Mouse (Mus musculus) limb, embryonic 15.5 days (tissue): ENCODE data around the gene Mprip. TPM values are rescaled to one million over a fixed set of nuclear protein-coding genes. Genes with fewer than 3 reads are reported as not detected.

ENCODE experiments used
- ATAC-seq: fragments of 200-750 bp; cut with Nextera tagmentation; 2 replicates; pipeline ENCODE4 v1.8.0; 2017; ENCODE audit warnings: low read depth, moderate TSS enrichment; ENCODE audit not compliant: insufficient number of reproducible peaks, low FRiP score, low TSS enrichment
- H3K27ac ChIP-seq: fragments of 300-500 bp; sonication (generic); 2 replicates; pipeline ENCODE4 v1.5.1; 2015; ENCODE audit warnings: moderate library complexity, mild to moderate bottlenecking, inconsistent platforms
- H3K27me3 ChIP-seq: fragments of 300-500 bp; sonication (generic); 2 replicates; pipeline ENCODE4 v1.6.1; 2015; ENCODE audit warnings: inconsistent platforms
- H3K36me3 ChIP-seq: fragments of 300-500 bp; sonication (generic); 2 replicates; pipeline ENCODE4 v1.6.1; 2015; ENCODE audit warnings: inconsistent platforms
- H3K4me1 ChIP-seq: fragments of 300-500 bp; sonication (generic); 2 replicates; pipeline ENCODE4 v1.6.1; 2015; ENCODE audit warnings: inconsistent platforms
- H3K4me2 ChIP-seq: fragments of 300-500 bp; sonication (generic); 2 replicates; pipeline ENCODE4 v1.6.1; 2015; ENCODE audit warnings: mild to moderate bottlenecking, inconsistent platforms
- H3K4me3 ChIP-seq: fragments of 300-500 bp; sonication (generic); 2 replicates; pipeline ENCODE4 v1.5.1; 2015; ENCODE audit warnings: mild to moderate bottlenecking, inconsistent platforms
- H3K9ac ChIP-seq: fragments of 300-500 bp; sonication (generic); 2 replicates; pipeline ENCODE4 v1.6.1; 2015; ENCODE audit warnings: inconsistent platforms
- H3K9me3 ChIP-seq: fragments of 300-500 bp; sonication (generic); 2 replicates; pipeline ENCODE4 v1.6.1; 2016; ENCODE audit warnings: inconsistent platforms
- WGBS: fragments of 180-500 bp; shearing (Covaris S2); methylation state at CpG from one replicate; pipeline ENCODE4 v1.1.7; 2015; 5-methylcytosine and 5-hydroxymethylcytosine counted together
- polyA plus RNA-seq: library from polyadenylated mRNA; unstranded; fragments of >200 nt; fragmentation: Nextera tagmentation; extraction: Ambion mirVana; gene quantifications from 2 replicates; pipeline ENCODE4 v1.2.1, GENCODE M21; 2015

Mprip gene
- polyA plus RNA-seq, 1 experiment from 2014 or later, result 55.4 TPM

DNA sequence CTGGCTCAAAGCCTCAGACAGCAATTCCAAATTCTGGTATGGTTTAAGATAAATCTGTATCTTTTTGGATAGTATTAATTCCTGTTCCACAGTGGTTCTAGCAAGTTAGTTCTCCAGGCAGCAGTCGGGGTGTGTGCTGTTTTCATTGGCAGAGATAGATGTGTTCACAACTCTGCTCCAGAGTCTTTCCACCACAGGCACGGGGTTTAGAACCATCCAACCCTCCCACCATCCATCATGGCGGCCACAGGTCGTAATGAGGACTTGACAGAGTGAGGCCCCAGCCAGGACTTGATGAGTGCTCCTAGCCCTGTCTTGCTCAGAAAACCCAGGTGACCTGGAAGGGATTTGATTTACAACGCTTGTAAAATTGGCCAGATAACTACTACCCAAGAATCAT is 19.0 kb downstream of the Mprip start:
- H3K27ac ChIP-seq, result no peak overlapping the region
- ATAC-seq, result no peak
- no peak overlapping the region for H3K4me3 ChIP-seq
- no peaks in the 10 kb centered on the region for H3K4me1 ChIP-seq
- no peaks in the 10 kb centered on the region for H3K9me3 ChIP-seq
- H3K36me3 ChIP-seq, result peaks cover 3% of the 10 kb centered on the region; the same call in 1 of the 2 replicates
- no peaks in the 10 kb centered on the region for H3K27me3 ChIP-seq
- H3K9ac ChIP-seq, result no peak overlapping the region
- 65% methylated on average over 5 of the region's 5 CpGs for WGBS
- H3K4me2 ChIP-seq, result no peak overlapping the region

DNA sequence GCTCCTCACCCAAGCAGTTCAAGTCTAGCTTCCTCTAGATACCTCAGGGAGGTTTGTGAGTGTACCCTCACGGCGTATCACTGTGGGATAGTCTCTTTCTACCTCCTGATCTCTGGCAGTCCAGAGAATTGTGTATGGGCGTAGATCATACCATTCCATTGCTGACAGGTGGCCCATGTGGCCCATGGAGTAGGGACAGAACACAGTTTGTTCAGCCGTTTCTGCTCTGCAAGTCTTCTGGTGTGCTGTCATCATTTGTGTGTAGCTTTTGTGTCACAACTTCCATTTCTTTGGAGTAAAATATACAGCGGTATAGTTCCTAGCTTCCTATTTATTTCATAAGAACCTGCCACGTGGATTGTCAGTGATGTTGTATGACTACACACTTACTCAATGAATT is 23.9 kb downstream of the Mprip start:
- no peak for ATAC-seq
- Histone ChIP-seq H3K4me2 (no peak overlapping the region), H3K4me1 (no peaks in the 10 kb centered on the region), H3K4me3 (no peak overlapping the region), H3K9ac (no peak overlapping the region), H3K36me3 (peaks cover 3% of the 10 kb centered on the region; the same call in 1 of the 2 replicates), H3K27ac (no peak overlapping the region), H3K27me3 (no peaks in the 10 kb centered on the region), H3K9me3 (no peaks in the 10 kb centered on the region)
- WGBS, result 88% methylated on average over 6 of the region's 6 CpGs

DNA sequence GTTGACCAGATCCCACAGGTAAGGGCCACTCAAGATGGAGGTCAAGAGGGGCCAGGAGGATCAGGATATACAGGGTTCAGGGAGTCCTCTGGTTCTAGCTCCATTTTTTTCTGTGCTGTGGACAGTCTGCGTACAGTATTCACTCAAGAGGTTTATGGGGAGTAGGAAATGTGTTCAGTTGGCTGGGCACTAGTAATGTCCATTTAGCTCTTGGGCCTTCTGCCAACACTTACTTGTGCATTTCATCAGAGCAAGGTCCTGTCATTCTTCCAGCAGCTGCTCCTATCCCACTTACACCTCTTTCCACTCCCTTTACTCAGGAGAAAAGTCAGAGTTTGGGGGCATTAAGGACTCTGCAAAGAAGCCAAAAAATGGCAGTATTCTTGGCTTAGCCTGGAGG is 33.4 kb downstream of the Mprip start:
- no peak for ATAC-seq
- peaks cover 36% of the 10 kb centered on the region for H3K36me3 ChIP-seq
- no peak overlapping the region for H3K9ac ChIP-seq
- H3K27me3 ChIP-seq, result no peaks in the 10 kb centered on the region
- H3K9me3 ChIP-seq, result no peaks in the 10 kb centered on the region
- 81% methylated on average over 1 of the region's 1 CpGs for WGBS
- no peak overlapping the region for H3K27ac ChIP-seq
- H3K4me1 ChIP-seq, result peaks cover 9% of the 10 kb centered on the region; the same call in 1 of the 2 replicates
- no peak overlapping the region for H3K4me2 ChIP-seq
- H3K4me3 ChIP-seq, result no peak overlapping the region

DNA sequence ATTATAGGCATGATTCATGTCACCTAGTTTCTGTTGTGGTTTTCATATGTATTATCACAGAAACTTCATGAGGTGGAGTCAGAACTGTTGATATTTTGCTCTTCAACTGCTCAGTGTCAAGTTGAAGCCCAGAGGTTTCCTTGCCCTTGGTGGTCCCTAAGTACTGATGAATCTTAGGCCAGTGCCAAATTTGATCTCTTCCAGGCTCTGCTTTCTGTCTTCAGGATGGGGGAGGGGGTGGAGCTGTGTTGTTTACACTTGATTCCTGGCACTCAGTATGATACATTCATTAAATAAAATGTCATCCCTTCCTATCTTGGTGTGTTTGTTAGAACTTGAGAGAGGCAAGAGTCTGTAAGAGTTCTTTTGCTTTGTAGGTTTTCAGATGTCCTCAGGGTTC is 34.4 kb downstream of the Mprip start:
- ATAC-seq, result no peak
- H3K27me3 ChIP-seq, result no peaks in the 10 kb centered on the region
- H3K27ac ChIP-seq, result no peak overlapping the region

DNA sequence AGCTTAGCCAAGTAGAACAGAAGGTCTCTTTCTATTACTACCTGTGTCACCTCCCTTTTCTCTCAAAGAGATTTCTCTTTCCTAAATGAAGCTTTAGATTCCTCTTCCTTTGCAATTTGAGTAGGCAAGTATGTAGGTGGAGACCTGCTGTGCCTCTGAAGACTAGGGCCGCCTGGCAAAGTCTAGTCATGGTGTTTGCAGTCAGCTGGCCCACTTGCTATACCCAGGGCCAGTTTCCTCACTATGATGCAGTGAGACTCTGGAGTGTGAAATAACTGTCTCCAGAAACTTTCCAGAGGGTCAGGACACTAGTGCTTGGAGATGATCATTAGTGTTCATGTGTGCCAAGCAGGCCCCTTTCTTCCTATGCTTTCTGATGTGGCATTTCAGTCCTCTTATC is 36.5 kb downstream of the Mprip start:
- peaks cover 9% of the 10 kb centered on the region; the same call in 1 of the 2 replicates for H3K4me1 ChIP-seq
- H3K27me3 ChIP-seq, result no peaks in the 10 kb centered on the region
- H3K9me3 ChIP-seq, result no peaks in the 10 kb centered on the region
- H3K4me2 ChIP-seq, result no peak overlapping the region
- H3K9ac ChIP-seq, result no peak overlapping the region
- WGBS, result 70% methylated on average over 1 of the region's 1 CpGs
- H3K27ac ChIP-seq, result no peak overlapping the region
- peaks cover 57% of the 10 kb centered on the region for H3K36me3 ChIP-seq
- H3K4me3 ChIP-seq, result no peak overlapping the region
- no peak for ATAC-seq

More for the DNA sequence above, 34.4 kb downstream of the Mprip start:
- Histone ChIP-seq H3K9ac (no peak overlapping the region), H3K4me2 (no peak overlapping the region), H3K36me3 (peaks cover 45% of the 10 kb centered on the region), H3K9me3 (no peaks in the 10 kb centered on the region), H3K4me1 (peaks cover 9% of the 10 kb centered on the region; the same call in 1 of the 2 replicates), H3K4me3 (no peak overlapping the region)

DNA sequence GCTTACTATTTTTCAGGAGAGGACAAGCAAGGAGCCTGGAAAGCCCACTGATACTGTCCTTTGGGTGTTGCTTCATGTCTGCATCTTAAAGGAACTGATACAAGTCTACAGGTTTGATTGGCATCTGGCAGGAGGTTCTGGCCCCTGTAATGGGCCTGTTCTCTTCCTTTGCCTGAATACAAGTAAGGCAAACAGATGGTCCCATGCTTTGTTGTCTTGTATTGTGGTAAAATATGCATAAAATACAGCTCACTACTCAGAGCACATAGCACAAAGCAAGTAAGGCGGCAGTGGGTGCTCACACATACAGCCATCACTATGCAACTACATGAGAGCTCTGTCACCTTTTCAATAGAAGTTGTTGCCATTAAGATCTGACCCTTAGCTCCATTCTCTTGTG is 39.7 kb downstream of the Mprip start:
- H3K27me3 ChIP-seq, result no peaks in the 10 kb centered on the region
- WGBS, result 94% methylated on average over 1 of the region's 1 CpGs
- H3K9me3 ChIP-seq, result no peaks in the 10 kb centered on the region
- no peak overlapping the region for H3K4me3 ChIP-seq
- H3K4me1 ChIP-seq, result no peaks in the 10 kb centered on the region
- no peak overlapping the region for H3K27ac ChIP-seq
- H3K9ac ChIP-seq, result no peak overlapping the region
- no peak overlapping the region for H3K4me2 ChIP-seq
- ATAC-seq, result no peak
- peaks cover 54% of the 10 kb centered on the region for H3K36me3 ChIP-seq

DNA sequence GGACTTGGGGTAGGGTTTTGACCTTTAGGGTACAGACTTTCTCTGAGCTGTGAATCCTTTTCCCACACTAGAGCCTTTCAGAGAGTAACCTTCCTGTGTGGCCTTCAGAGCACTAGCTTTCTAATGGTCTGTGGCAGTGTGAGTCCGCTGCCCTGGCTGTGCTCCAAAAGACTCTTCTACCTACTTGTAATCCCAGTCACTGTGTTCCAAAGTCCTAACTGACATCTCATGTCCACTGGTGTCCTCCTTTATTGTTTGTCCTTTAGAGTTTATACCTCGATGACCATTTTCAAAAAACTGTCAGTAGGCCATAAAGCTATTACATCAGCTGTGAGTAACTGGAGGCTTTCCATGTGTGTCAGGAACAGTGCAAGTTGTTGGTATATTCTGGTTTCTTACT is 44.0 kb downstream of the Mprip start:
- ATAC-seq, result no peak
- no peak overlapping the region for H3K4me3 ChIP-seq
- H3K9me3 ChIP-seq, result no peaks in the 10 kb centered on the region
- peaks cover 15% of the 10 kb centered on the region for H3K4me1 ChIP-seq
- H3K27me3 ChIP-seq, result no peaks in the 10 kb centered on the region
- H3K36me3 ChIP-seq, result peaks cover 15% of the 10 kb centered on the region
- H3K4me2 ChIP-seq, result no peak overlapping the region
- whole genome bisulfite sequencing, result 91% methylated on average over 2 of the region's 2 CpGs
- H3K9ac ChIP-seq, result no peak overlapping the region
- H3K27ac ChIP-seq, result no peak overlapping the region

DNA sequence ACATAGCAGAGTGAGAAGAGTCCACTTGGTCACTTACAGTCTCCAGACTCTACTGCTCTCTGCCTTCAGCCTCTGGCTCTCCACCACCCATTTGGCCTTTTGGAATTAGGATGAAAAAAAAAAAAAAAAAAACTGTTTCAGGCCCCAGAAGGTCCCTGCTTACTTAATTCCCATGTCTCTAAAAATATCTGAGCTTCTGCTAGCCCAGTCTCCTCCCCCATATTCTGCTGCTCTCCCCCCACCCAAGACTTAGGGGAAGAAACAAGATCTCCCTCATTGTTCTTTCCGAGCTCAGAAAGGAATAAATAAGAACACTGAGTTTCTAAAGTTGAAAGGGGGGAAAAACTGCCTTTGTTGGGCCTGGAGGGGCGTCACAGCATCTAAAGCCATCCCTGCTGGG is 46.4 kb downstream of the Mprip start:
- 62% methylated on average over 2 of the region's 2 CpGs for WGBS
- peak overlapping the region; percentile 80 for H3K27ac ChIP-seq
- H3K4me3 ChIP-seq, result no peak overlapping the region
- no peaks in the 10 kb centered on the region for H3K27me3 ChIP-seq
- peaks cover 3% of the 10 kb centered on the region; the same call in 1 of the 2 replicates for H3K36me3 ChIP-seq
- ATAC-seq, result no peak
- peaks cover 17% of the 10 kb centered on the region for H3K4me1 ChIP-seq
- no peak overlapping the region for H3K9ac ChIP-seq
- H3K4me2 ChIP-seq, result no peak overlapping the region
- no peaks in the 10 kb centered on the region for H3K9me3 ChIP-seq

DNA sequence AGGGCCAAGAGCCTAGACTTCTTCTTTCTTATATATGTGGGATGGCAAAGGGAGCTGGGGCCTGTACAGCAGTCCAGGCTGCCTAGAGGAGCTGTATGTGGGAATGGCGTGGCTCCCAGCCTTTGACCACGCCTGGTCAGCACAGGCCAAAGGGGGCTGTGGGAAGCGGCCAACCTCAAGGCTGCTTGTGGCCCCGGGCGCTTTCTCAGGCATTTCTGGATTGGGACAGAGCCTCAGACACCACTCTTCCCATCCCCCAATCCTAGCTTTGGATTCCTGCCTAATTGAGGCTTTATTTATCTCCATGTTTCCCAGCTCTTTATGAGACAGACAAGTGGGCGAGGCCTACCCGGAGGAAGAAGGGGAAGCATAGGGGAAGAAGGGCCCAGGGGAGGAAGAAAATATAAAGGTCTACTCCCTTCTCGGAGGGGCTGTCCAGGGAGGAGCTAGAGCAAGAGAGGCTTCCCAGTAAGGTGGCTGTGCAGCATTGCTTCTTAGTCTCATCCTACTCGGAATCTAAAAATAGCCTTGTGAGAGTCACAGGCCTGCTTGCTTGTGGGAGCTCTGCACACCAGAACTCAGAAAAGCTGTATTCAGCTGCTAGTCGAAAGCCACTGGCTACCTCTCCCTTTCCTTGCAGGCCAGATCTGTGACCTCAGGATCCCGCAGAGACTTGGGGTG is 47.0 kb downstream of the Mprip start:
- Histone ChIP-seq H3K4me2 (no peak overlapping the region), H3K9me3 (no peaks in the 10 kb centered on the region), H3K27ac (peak overlapping the region; percentile 80), H3K4me3 (no peak overlapping the region), H3K36me3 (peaks cover 3% of the 10 kb centered on the region; the same call in 1 of the 2 replicates), H3K9ac (no peak overlapping the region), H3K4me1 (peaks cover 17% of the 10 kb centered on the region), H3K27me3 (no peaks in the 10 kb centered on the region)
- peak; percentile 77 for ATAC-seq
- WGBS, result 38% methylated on average over 11 of the region's 11 CpGs

DNA sequence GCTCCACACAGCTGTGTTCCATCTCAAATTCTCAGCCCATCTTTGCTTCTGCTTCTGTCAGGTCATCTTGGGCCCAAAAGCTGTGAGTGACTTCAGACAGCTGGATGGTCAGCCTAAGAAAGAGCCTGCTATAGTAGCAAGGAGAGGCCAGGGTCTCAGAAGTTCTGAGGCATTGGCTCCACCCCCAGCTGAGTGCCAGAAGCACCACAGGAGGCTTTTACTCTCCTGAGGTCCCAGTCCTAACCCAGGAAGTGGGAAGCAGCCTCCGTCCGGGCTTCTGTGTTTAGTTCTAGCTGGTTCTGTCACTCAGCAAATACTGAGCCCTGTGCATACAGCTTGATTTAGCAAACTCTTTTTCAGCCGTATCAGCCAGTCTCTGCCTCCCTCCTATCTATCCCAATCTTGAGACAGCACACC is 54.3 kb downstream of the Mprip start:
- Histone ChIP-seq H3K4me3 (no peak overlapping the region), H3K4me1 (peaks cover 7% of the 10 kb centered on the region; the same call in 1 of the 2 replicates), H3K9ac (no peak overlapping the region), H3K27me3 (no peaks in the 10 kb centered on the region), H3K27ac (no peak overlapping the region), H3K4me2 (no peak overlapping the region), H3K36me3 (no peaks in the 10 kb centered on the region; the same call in 1 of the 2 replicates), H3K9me3 (no peaks in the 10 kb centered on the region)
- no peak for ATAC-seq
- WGBS, result 69% methylated on average over 3 of the region's 3 CpGs

DNA sequence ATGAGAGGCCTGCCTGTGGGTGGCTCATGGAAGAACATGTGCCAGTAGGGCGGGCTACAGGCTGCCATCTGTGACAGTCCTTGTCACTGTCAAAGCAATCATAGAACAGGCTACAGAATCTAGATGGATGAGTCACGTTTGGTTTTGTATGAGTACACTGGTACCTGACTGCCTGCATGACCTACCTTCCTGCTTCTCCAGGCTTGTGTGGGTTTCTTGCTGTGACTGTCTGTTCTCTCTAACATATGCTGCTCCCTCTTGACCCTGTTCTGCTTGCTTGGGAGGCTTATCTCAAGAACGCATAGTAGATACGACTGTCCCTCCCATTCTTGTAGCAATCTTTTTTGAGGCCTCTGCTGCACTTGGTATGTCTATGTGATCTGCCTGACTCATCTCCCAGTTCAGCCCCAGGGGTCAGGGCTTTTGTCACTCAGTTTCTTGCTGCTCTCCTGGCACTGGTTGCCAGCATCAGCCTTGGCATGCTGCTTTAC is 56.7 kb downstream of the Mprip start:
- H3K27ac ChIP-seq, result no peak overlapping the region
- peaks cover 10% of the 10 kb centered on the region; the same call in 1 of the 2 replicates for H3K4me1 ChIP-seq
- H3K36me3 ChIP-seq, result no peaks in the 10 kb centered on the region
- no peak for ATAC-seq
- H3K9ac ChIP-seq, result no peak overlapping the region
- H3K4me2 ChIP-seq, result no peak overlapping the region
- no peaks in the 10 kb centered on the region for H3K27me3 ChIP-seq
- H3K4me3 ChIP-seq, result no peak overlapping the region
- 83% methylated on average over 4 of the region's 4 CpGs for WGBS
- no peaks in the 10 kb centered on the region for H3K9me3 ChIP-seq

DNA sequence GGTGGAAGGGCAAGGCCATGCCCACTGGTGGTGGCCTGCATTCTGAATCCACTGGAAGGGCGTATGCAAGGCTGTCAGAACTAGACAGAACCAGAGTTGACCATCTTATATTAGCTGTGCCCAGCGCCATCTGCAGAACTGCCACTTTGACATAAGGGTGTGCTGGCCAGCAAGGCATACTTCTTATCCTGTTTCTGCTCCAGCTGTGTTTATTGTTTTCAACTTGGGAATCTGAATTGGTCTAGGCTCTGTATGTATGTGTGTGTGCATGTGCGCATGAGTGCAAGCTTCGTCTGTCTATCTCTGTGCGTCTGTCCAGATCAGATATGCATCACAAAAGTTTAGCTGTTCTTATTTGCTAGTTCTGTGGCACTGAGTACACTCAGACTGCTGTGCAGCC is 58.1 kb downstream of the Mprip start:
- no peak overlapping the region for H3K27ac ChIP-seq
- H3K27me3 ChIP-seq, result no peaks in the 10 kb centered on the region
- H3K4me2 ChIP-seq, result no peak overlapping the region
- no peaks in the 10 kb centered on the region for H3K36me3 ChIP-seq
- no peak for ATAC-seq
- H3K9me3 ChIP-seq, result no peaks in the 10 kb centered on the region
- H3K4me3 ChIP-seq, result no peak overlapping the region
- 90% methylated on average over 5 of the region's 5 CpGs for WGBS
- peaks cover 10% of the 10 kb centered on the region; the same call in 1 of the 2 replicates for H3K4me1 ChIP-seq
- H3K9ac ChIP-seq, result no peak overlapping the region
